Mouse (Mus musculus): ENCODE data around the gene Fzd4.
A peak's percentile ranks its signal among the peaks of the same experiment; 100 is the strongest.

The Fzd4 gene

GRCm38 (mm10) chr7:89401136-89401858, 2.9 kb upstream of the Fzd4 start:
- no peak for DNase-seq

GRCm38 (mm10) chr7:89401936-89402335, 2.2 kb upstream of the Fzd4 start:
- no peak for DNase-seq

GRCm38 (mm10) chr7:89403053-89403972, 842 bp upstream of the Fzd4 start:
- DNase-seq, result peak; percentile 54

GRCm38 (mm10) chr7:89404734-89405440, 732 bp downstream of the Fzd4 start:
- DNase-seq, result no peak

GRCm38 (mm10) chr7:89406011-89406410, 1.9 kb downstream of the Fzd4 start:
- DNase-seq, result no peak

- no peak for DNase-seq
Observed at GRCm38 (mm10) chr7:89407006-89407940, 3.1 kb downstream of the Fzd4 start.

- DNase-seq, result no peak
Observed at GRCm38 (mm10) chr7:89410294-89410693, 6.1 kb downstream of the Fzd4 start.

- DNase-seq, result no peak
Observed at GRCm38 (mm10) chr7:89411346-89411745, 7.2 kb downstream of the Fzd4 start.

- no peak for DNase-seq
Observed at GRCm38 (mm10) chr7:89412094-89412493, 7.9 kb downstream of the Fzd4 start.

GRCm38 (mm10) chr7:89416027-89416426, 11.9 kb downstream of the Fzd4 start:
- no peak for DNase-seq

GRCm38 (mm10) chr7:89417707-89418106, 13.6 kb downstream of the Fzd4 start:
- DNase-seq, result no peak

GRCm38 (mm10) chr7:89418127-89418653, 14.0 kb downstream of the Fzd4 start:
- no peak for DNase-seq

- DNase-seq, result no peak
Observed at GRCm38 (mm10) chr7:89418917-89419679, 14.9 kb downstream of the Fzd4 start.

GRCm38 (mm10) chr7:89421294-89421693, 17.1 kb downstream of the Fzd4 start:
- no peak for DNase-seq

- DNase-seq, result no peak
Observed at GRCm38 (mm10) chr7:89422650-89423049, 18.5 kb downstream of the Fzd4 start.

- no peak for DNase-seq
Observed at GRCm38 (mm10) chr7:89423194-89423593, 19.0 kb downstream of the Fzd4 start.

- no peak for DNase-seq
Observed at GRCm38 (mm10) chr7:89423688-89424255, 19.6 kb downstream of the Fzd4 start.

- DNase-seq, result no peak
Observed at GRCm38 (mm10) chr7:89424659-89425058, 20.5 kb downstream of the Fzd4 start.

GRCm38 (mm10) chr7:89425803-89426725, 21.9 kb downstream of the Fzd4 start:
- no peak for DNase-seq

- no peak for DNase-seq
Observed at GRCm38 (mm10) chr7:89427101-89427500, 22.9 kb downstream of the Fzd4 start.
